Mouse (Mus musculus): ENCODE data around the gene Gcnt2.
A peak's percentile ranks its signal among the peaks of the same experiment; 100 is the strongest.
"Not testable (repeated sequence)": the region's sequence is repeated elsewhere in the genome, so short reads cannot be mapped to it uniquely, and the experiment has no call there.

Gene Gcnt2

DNA sequence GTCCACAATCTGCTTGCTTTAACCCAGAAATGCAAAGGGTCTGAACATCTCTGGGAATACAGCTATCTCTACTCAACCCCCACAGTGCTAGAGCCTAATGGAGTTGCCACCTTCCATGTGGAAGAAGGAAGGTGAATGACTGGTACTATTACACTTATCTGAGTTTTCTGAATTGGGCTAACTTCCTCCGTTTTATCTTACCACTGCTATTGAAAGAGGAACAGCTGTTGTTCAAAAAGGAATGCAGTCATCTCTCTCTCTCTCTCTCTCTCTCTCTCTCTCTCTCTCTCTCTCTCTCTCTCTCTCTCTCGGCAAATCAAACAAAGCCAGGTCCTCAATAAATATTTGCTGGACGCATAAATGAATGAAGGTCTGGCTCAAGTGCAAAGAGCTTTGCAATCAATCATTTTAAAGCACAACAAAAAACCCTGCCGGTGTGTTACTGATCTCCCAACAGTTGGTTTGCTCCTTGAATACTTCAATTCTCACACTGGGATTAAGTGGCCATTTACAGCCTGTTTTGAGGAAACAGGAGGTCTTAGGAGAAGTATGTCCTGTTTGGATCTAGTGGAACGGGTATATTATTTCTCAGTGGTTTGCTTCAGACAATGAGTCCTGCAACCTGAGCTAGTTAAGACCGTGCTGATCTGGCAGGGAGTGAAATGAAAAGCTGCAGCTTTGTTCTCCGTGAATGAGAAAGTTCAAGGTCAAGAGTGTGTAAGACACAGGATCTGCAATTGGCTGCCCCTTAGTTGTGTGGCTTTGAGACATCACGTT is 135.1 kb downstream of the Gcnt2 start:
- DNase-seq (ENCODE audit: low read depth, low spot score): no peak

DNA sequence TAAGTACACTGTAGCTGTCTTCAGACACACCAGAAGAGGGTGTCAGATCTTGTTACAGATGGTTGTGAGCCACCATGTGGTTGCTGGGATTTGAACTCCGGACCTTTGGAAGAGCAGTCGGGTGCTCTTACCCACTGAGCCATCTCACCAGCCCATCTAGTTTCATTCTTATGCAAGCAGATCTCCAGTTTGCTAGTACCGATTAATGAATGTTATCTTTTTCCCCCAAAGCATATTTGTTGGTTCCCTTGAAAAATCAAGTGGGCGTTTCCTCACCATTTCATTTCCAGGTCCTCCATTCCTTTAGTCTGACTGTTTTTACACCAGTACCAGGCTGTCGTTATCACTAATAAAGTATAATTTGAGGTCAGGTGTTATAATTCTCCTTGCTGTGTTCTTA is 139.0 kb downstream of the Gcnt2 start:
- not testable (repeated sequence) for DNase-seq (ENCODE audit: low read depth, low spot score)

DNA sequence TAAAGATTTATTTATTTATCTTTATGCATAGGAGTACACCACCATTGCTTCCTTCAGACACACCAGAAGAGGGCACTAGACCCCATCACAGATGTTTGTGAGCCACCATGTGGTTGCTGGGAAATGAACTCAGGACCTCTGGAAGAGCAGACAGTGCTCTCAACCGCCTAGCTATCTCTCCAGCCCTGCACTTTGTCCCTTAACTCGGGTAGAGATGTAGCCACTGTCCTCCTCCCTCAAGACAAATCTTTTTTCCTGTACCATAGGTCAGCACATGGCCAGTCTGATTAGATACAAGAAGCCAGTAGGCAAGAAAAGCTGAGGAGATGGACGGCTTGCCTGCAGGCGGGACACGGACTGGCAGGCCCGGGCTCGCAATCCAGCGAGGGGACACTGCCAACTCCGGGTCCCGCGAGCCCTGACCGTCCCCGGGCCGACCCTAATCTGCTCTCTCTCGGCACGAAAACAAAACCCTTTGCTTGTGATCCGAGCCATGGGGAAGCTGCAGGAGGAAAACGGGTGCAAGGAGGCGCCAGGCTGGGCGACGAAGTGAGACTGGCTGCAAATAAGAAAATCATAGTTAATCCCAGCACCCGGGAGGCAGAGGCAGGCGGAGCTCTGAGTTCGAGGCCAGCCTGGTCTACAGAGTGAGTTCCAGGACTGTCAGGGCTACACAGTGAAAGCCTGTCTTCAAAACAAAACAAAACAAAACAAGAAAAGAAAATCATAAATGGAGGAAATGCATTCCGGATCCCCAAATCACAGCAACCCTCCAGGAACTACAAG is 140.8 kb downstream of the Gcnt2 start:
- peak; percentile 79 for DNase-seq (ENCODE audit: low read depth, low spot score)

DNA sequence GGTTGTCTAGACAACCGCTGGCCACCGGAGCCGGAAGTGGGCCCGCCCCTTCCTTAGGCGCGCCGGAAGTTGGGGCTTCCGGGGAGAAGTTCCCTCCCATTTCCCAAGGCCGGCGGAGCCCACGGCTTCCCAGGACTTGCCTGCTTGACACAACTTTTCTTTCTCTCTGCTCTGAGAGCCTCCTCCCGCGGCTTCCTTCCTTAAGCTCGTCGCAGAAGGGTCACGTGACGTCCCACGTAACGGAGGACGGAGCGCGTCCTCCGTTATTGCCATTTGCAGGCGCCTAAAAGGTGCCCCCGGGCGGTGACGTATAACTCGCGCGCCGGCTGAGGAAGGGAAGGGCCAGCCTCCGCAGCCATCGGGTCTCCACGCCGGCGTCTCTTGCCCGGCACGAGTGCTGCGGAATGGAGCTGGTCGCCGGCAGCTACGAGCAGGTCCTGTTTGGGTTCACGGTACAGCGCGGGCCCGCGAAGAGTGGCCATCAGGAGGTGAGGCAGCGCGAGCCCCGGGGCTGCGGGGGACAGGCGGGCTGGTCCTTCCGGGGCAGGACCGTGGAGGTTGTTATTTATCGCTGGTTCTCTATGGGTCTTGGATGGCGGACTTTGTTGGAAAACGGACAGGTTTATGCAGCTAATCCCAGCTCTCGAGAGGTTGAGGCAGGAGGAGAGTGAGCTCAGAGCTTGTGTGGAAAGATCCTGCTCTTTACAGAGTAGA is 141.5 kb downstream of the Gcnt2 start, which contains the start of gene Pak1ip1:
Gene Pak1ip1, plus strand, starts transcription at position 98 of the 714 bp plus-strand sequence.
- DNase-seq (ENCODE audit: low read depth, low spot score): peak; percentile 90

DNA sequence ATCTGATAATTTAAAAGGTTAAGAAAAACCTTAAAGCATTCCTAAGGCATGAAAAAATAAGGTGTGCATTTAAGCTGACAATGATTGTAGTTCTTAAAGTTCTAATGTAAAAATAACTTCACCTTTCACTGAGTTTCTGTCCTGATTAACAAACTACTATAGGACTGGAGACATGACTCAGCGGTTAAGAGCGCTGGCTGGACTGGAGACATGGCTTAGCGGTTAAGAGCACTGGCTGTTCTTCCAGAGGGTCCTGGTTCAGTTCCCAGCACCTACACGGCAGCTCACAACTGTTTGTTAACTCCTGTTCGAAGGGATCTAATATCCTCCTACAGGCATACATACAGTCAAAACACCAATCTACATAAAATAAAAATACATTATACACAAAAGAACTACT is 142.4 kb downstream of the Gcnt2 start:
- DNase-seq (ENCODE audit: low read depth, low spot score): peak; percentile 15

DNA sequence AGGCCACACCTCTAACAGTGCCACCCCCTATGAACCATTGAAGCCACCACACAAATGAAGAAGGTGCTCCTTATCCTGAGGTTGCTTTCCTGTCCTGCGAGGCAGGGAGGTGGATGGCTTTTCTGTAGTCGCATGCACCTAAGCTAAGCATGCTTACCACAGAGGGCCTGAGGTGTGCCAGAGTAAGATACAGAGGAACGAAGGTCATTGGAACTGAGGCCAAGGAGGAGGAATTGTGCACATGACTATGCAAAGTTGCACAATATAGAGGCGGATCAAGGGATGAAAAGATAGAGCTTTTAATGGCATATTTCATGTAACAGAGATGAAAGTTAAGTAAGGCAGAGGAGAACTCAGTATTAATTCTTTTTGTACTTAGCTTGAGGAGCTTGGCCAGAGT is 146.7 kb downstream of the Gcnt2 start:
- DNase-seq (ENCODE audit: low read depth, low spot score): no peak

DNA sequence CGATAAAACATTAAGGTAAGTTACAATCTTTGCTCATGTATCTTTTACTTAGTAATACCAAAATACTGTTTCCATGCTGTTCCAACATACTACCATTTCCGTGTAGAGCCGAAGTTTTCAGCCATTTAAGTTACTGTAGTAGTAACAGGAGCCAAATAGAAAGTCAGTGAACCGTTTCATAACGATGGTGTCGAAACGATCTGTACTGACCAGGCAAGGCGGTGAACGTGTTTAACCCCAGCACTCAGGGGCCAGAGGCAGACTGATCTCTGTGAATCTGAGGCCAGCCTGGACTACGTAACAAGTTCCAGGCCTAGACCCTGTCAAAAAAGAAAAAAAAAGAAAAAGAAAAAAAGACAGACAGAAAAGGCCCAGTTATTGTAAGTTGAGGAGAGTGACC is 148.7 kb downstream of the Gcnt2 start:
- DNase-seq (ENCODE audit: low read depth, low spot score): no peak

DNA sequence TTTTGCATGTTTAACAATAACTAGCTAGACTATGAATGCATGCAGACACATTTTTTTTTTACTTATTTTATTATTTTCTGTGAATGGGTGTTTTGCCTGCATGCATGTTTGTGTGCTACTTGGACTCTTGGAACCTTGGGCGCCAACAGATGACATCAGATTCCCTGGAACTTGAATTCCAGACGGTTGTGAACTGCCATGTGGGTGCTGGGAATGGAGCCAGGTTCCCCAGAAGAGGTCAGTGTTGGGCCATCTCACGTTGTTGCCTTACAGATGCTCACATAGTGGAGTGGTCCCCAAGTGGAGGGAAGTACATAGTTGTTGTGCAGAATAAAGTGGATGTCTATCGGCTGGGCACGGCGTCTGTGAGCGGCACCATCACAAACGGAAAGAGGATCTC is 149.4 kb downstream of the Gcnt2 start:
- peak; percentile 42 for DNase-seq (ENCODE audit: low read depth, low spot score)
